Mouse (Mus musculus) embryonic facial prominence, embryonic 14.5 days (tissue): ENCODE results near the gene Nrsn2. TPM values are rescaled to one million over a fixed set of nuclear protein-coding genes. Genes with fewer than 3 reads are reported as not detected.

ENCODE experiments used
- ATAC-seq: fragments of 200-750 bp; cut with Nextera tagmentation; 2 replicates; pipeline ENCODE4 v1.8.0; 2017; ENCODE audit warnings: low read depth, moderate number of reproducible peaks, moderate TSS enrichment
- DNase-seq: peaks from one replicate; pipeline ENCODE4 v3.0.0-alpha.2; 2015; ENCODE audit warnings: low spot score
- H3K27ac ChIP-seq: fragments of 300-500 bp; sonication (generic); replicated peaks from 2 replicates; pipeline ENCODE4 v1.5.1; 2014; ENCODE audit warnings: low read depth, mild to moderate bottlenecking, low read length, moderate library complexity
- H3K27me3 ChIP-seq: fragments of 300-500 bp; sonication (generic); replicated peaks from 2 replicates; pipeline ENCODE4 v1.6.1; 2014; ENCODE audit warnings: low read length; ENCODE audit not compliant: control insufficient read depth, insufficient read depth
- H3K36me3 ChIP-seq: fragments of 300-500 bp; sonication (generic); 2 replicates; pipeline ENCODE4 v1.6.1; 2014; ENCODE audit warnings: low read length, mixed read lengths; ENCODE audit not compliant: control insufficient read depth, insufficient read depth
- H3K4me1 ChIP-seq: fragments of 300-500 bp; sonication (generic); 2 replicates; pipeline ENCODE4 v1.6.1; 2014; ENCODE audit warnings: antibody characterized with exemption, low read length; ENCODE audit not compliant: control insufficient read depth, insufficient read depth
- H3K4me2 ChIP-seq: fragments of 300-500 bp; sonication (generic); 2 replicates; pipeline ENCODE4 v1.6.1; 2014; ENCODE audit warnings: low read depth, mild to moderate bottlenecking, low read length, moderate library complexity, mixed read lengths
- H3K4me3 ChIP-seq: fragments of 300-500 bp; sonication (generic); 2 replicates; pipeline ENCODE4 v1.5.1; 2014; ENCODE audit warnings: low read depth, mild to moderate bottlenecking, low read length
- H3K9ac ChIP-seq: fragments of 300-500 bp; sonication (generic); 2 replicates; pipeline ENCODE4 v1.6.1; 2014; ENCODE audit warnings: low read depth, mild to moderate bottlenecking, low read length, moderate library complexity, mixed read lengths
- H3K9me3 ChIP-seq: fragments of 300-500 bp; sonication (generic); 2 replicates; pipeline ENCODE4 v1.6.1; 2016; ENCODE audit warnings: low read length; ENCODE audit not compliant: control insufficient read depth
- WGBS: fragments of 180-500 bp; shearing (Covaris S2); extraction: QIAGEN DNeasy Blood & Tissue Kit; methylation state at CpG from one replicate; pipeline ENCODE4 v1.1.7; 2014; 5-methylcytosine and 5-hydroxymethylcytosine counted together
- polyA plus RNA-seq: library from polyadenylated mRNA; unstranded; fragments of >200 nt; fragmentation: Nextera tagmentation; extraction: Ambion mirVana; gene quantifications from 2 replicates; pipeline ENCODE4 v1.2.1, GENCODE M21; 2014

Gene Nrsn2
- polyA plus RNA-seq, 1 experiment from 2014 or later: 2.7 TPM

DNA sequence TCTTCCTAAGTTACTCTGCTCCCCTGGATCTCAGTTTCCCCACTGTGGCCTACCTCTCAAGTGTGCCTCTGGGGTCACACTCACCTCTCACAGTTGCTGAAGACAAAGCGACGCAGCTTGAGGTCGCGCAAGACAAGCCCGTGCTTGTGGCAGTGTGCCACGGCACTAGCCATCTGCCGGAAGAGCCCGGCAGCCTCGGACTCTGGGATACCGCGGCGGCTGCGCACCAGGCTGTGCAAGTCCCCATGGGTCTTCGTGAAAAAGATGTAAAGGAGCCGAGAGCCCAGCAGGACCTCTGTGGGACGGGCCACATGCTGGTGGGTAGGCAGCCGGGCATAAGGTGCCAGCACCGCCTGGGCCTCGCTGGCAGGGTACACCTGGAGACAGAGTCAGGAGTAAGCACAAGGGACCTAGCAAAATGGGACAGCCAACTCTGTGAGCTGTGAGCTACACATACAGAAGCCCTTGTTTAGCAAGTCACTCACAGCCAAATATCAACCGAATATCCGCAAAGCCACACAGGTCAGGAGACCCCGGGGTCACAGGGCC, 36.7 kb downstream of the Nrsn2 start:
- Histone ChIP-seq H3K9ac (no peak overlapping the region), H3K36me3 (no peaks in the 10 kb centered on the region), H3K27ac (no peak overlapping the region), H3K4me1 (no peaks in the 10 kb centered on the region), H3K9me3 (no peaks in the 10 kb centered on the region), H3K4me2 (no peak overlapping the region), H3K27me3 (no peaks in the 10 kb centered on the region), H3K4me3 (no peak overlapping the region)
- DNase-seq (no peak), ATAC-seq (no peak)
- WGBS: 85% methylated on average over 22 of the region's 22 CpGs

DNA sequence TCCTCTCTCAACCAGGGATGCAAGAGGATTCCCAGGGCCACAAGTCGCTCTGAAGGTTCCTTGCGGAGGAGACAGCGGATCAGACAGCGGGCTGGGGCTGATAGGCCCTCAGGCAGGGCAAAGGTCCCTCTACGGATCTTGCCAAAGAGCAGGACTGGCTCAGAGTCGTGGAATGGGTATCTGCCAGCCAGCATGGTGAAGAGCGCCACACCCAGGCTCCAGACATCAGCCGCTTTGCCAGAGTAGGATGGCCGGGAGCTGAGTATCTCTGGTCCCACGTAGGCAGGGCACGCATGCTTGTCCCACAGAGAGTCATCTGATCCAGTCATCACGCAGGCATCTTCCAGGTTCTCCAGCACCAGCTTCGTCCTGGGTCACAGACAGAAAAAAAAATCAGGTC, 38.1 kb downstream of the Nrsn2 start:
- no peak overlapping the region for H3K4me3 ChIP-seq
- H3K27ac ChIP-seq: no peak overlapping the region
- H3K4me2 ChIP-seq: no peak overlapping the region
- H3K27me3 ChIP-seq: no peaks in the 10 kb centered on the region
- H3K4me1 ChIP-seq: no peaks in the 10 kb centered on the region
- H3K9ac ChIP-seq: no peak overlapping the region
- no peaks in the 10 kb centered on the region for H3K36me3 ChIP-seq
- ATAC-seq (no peak), DNase-seq (no peak)
- H3K9me3 ChIP-seq: no peaks in the 10 kb centered on the region
- 66% methylated on average over 13 of the region's 13 CpGs for WGBS

DNA sequence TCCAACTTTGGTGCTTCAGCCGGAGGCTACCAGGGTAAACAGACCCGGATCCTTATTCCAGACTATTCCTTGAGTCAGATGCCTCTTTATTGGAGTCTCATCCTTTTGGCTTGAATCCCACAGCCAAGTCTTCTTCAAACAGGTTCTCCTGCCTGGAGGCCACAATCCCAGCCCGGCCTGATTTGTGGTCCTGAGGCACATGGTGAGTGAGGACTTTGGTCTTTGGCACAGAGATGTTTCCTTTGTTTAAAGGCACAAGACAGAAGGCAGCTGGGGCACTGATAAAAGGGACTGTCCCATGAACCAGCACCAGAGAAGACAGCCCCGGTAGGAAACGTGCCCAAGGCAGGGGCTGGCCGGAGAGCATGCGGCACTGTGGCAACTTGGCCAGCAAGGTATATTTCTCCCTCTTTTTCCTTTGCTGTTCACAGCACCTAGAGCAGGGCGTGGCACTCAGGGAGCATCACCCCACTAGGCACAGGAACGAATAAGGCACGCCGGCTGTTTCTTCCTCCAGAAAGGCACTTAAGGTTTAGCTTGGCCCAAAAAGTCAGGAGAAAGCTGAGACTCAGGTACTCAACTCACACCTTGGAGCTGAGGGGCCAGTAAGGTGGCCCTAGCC, 38.7 kb downstream of the Nrsn2 start:
- H3K9ac ChIP-seq: no peak overlapping the region
- H3K4me3 ChIP-seq: no peak overlapping the region
- H3K27ac ChIP-seq: no peak overlapping the region
- H3K4me1 ChIP-seq: no peaks in the 10 kb centered on the region
- H3K27me3 ChIP-seq: no peaks in the 10 kb centered on the region
- H3K36me3 ChIP-seq: no peaks in the 10 kb centered on the region
- no peaks in the 10 kb centered on the region for H3K9me3 ChIP-seq
- ATAC-seq: no peak
- no peak overlapping the region for H3K4me2 ChIP-seq
- WGBS: 82% methylated on average over 11 of the region's 11 CpGs
- DNase-seq: no peak

DNA sequence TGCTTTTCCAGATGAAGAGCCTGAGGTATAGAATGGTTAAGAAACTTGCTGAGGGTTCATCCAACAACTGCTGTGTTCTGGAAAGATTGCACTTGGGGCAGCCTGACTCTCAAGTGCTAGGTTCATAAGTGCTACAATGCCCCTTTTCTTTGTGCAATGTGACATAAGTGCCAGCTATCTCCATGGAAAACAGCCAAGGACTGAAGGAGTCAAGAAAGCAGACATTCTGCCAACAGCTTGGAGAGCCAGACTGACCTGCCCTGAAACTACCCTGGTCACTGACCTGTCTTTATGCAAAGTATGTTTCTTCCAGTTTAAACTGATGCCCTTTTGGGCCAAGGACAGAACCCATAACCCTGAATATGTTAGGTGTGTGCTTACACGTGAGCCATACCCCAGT, 39.6 kb downstream of the Nrsn2 start:
- no peaks in the 10 kb centered on the region for H3K27me3 ChIP-seq
- no peak overlapping the region for H3K4me2 ChIP-seq
- no peaks in the 10 kb centered on the region for H3K9me3 ChIP-seq
- 67% methylated on average over 1 of the region's 1 CpGs for WGBS
- H3K9ac ChIP-seq: no peak overlapping the region
- no peak overlapping the region for H3K27ac ChIP-seq
- no peaks in the 10 kb centered on the region for H3K4me1 ChIP-seq
- no peak overlapping the region for H3K4me3 ChIP-seq
- DNase-seq: no peak
- H3K36me3 ChIP-seq: no peaks in the 10 kb centered on the region
- ATAC-seq: no peak

GRCm38 (mm10) chr2:152335289-152335820, 41.1 kb downstream of the Nrsn2 start:
- H3K27ac ChIP-seq: no peak overlapping the region
- no peaks in the 10 kb centered on the region for H3K27me3 ChIP-seq
- no peaks in the 10 kb centered on the region for H3K36me3 ChIP-seq
- no peaks in the 10 kb centered on the region for H3K9me3 ChIP-seq
- no peak overlapping the region for H3K9ac ChIP-seq
- 64% methylated on average over 10 of the region's 11 CpGs for WGBS
- ATAC-seq: no peak
- H3K4me2 ChIP-seq: no peak overlapping the region
- H3K4me1 ChIP-seq: peaks cover 10% of the 10 kb centered on the region
- no peak overlapping the region for H3K4me3 ChIP-seq
- no peak for DNase-seq

- ATAC-seq (no peak), DNase-seq (no peak)
- Histone ChIP-seq H3K9me3 (no peaks in the 10 kb centered on the region), H3K27me3 (no peaks in the 10 kb centered on the region), H3K9ac (0 out of 2 replicates have a peak overlapping the region, but pooled peaks have one; percentile 5), H3K27ac (no peak overlapping the region), H3K4me3 (no peak overlapping the region), H3K36me3 (peaks cover 16% of the 10 kb centered on the region; the same call in 1 of the 2 replicates), H3K4me1 (peaks cover 11% of the 10 kb centered on the region), H3K4me2 (peak overlapping the region; percentile 87; the same call in 1 of the 2 replicates)
- 72% methylated on average over 4 of the region's 4 CpGs for WGBS
Observed at GRCm38 (mm10) chr2:152333345-152334006, 43.0 kb downstream of the Nrsn2 start.

DNA sequence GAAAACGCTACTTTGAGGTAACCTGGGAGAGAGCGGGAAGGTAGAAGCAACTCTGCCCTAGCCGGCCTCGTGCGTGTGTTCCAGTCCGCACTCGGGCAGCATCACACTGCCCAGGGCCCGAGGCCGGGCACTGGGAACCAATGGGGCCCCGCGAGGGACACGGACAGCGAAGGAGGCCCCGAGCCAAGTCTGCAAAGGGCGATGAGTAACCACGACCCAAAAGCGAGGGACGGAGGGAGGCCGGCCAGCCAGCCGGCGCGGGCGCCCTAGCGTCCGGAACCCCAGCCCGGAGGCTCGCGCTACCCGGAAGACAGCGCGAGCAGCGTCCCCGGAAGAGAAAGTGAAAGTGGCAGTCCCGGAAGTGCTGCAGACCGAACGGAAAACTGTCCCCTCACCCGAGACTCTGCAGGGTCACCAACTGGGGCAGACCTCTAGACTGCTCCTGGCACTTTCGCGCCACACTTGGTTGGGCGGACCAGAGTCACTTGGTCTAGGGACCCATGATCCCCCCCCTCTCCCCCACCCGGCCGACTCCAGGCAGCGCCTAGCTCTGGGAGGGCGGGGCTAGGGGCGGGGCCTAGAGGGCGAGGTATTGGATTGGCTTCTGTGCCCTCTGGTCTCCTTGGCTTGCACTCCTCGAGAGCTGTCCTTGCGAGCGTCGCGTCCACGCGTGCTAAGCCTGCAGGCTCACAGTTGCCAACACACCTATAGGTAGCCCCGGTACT, 44.2 kb downstream of the Nrsn2 start, which contains the start of gene Rbck1:
Gene Rbck1, minus strand, starts transcription at position 553 of the 725 bp plus-strand sequence.
- ATAC-seq (peak; percentile 96), DNase-seq (peak; percentile 94)
- Histone ChIP-seq H3K27me3 (no peaks in the 10 kb centered on the region), H3K9me3 (no peaks in the 10 kb centered on the region), H3K4me2 (peak within 1 kb of the TSS; percentile 87), H3K4me1 (peaks cover 11% of the 10 kb centered on the region), H3K4me3 (peak within 1 kb of the TSS; percentile 81), H3K9ac (peak within 1 kb of the TSS; percentile 91), H3K27ac (peak within 1 kb of the TSS; percentile 86), H3K36me3 (peaks cover 25% of the 10 kb centered on the region)
- WGBS: 0% methylated on average over 25 of the region's 54 CpGs

- Histone ChIP-seq H3K36me3 (peaks cover 38% of the 10 kb centered on the region), H3K9ac (peak overlapping the region; percentile 91), H3K27me3 (no peaks in the 10 kb centered on the region), H3K27ac (no peak overlapping the region), H3K4me3 (peak overlapping the region; percentile 81), H3K9me3 (no peaks in the 10 kb centered on the region), H3K4me2 (peak overlapping the region; percentile 87), H3K4me1 (peaks cover 11% of the 10 kb centered on the region)
- WGBS: 68% methylated on average over 6 of the region's 7 CpGs
- ATAC-seq (no peak), DNase-seq (no peak)
Observed at GRCm38 (mm10) chr2:152330858-152331423, 45.5 kb downstream of the Nrsn2 start.
